Mouse (Mus musculus): Measurements from ENCODE around the gene Hivep3. TPM values are rescaled to one million over a fixed set of nuclear protein-coding genes. Genes with fewer than 3 reads are reported as not detected.

The Hivep3 gene
- total and polyA plus RNA-seq, 3 experiments: not detected

DNA sequence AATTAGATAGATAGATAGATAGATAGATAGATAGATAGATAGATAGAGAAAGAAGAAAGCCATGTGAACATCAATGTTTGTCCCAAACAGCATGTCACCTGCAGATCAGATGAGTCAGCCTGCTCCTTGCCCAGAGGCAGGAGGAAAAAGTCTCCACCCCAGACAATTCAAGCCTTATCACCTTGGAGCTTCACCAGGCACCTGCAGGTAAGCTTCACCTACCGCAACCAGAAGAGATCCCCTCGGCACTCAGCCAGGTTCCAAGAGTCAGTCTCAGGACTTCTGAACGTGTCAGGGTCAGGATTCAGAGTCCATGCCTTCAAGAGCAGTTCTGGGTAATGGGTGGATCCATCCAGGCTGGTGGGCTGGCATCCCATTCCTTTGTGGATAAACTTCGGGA, 445.5 kb downstream of the Hivep3 start:
- DNase-seq (ENCODE audit: low read depth, low spot score): no peak
- Histone ChIP-seq H3K79me2 (ENCODE audit: control insufficient read depth, insufficient read depth, low read length, poor library complexity) (no peaks in the 10 kb centered on the region), H3K36me3 (ENCODE audit: control insufficient read depth in 1 of 2, insufficient read depth in 2 of 2, low read length in 2 of 2) (no peaks in the 10 kb centered on the region), H3K27ac (ENCODE audit: control insufficient read depth, low read depth, low read length) (no peak overlapping the region), H3K4me1 (ENCODE audit: control insufficient read depth in 1 of 2, insufficient read depth in 2 of 2, low read length in 2 of 2) (no peaks in the 10 kb centered on the region), H3K27me3 (ENCODE audit: control insufficient read depth in 1 of 2, insufficient read depth in 2 of 2, low read length in 2 of 2) (no peaks in the 10 kb centered on the region), H3K9ac (ENCODE audit: control insufficient read depth, low read depth, low read length, poor library complexity, severe bottlenecking) (no peak overlapping the region), H3K9me3 (replicated peaks; ENCODE audit: insufficient read depth, low read length) (no peaks in the 10 kb centered on the region), H3K4me3 (ENCODE audit: control insufficient read depth in 1 of 2, insufficient read depth in 1 of 2, low read depth in 2 of 2, low read length in 2 of 2) (no peak overlapping the region)
- TF ChIP-seq UBTF (IDR thresholded peaks at IDR 0.05; ENCODE audit: borderline replicate concordance, insufficient read depth, low read depth, low read length) (no peak), ZMIZ1 (IDR thresholded peaks at IDR 0.05; ENCODE audit: low read depth, low read length) (no peak), MYB (IDR thresholded peaks at IDR 0.05; ENCODE audit: low read depth, low read length) (no peak), SMC3 (IDR thresholded peaks at IDR 0.05; ENCODE audit: low read depth, low read length) (no peak), RCOR1 (IDR thresholded peaks at IDR 0.05; ENCODE audit: low read depth, low read length) (no peak), E2F4 (IDR thresholded peaks at IDR 0.05; ENCODE audit: borderline replicate concordance, low read depth, low read length) (no peak), GABPA (IDR thresholded peaks at IDR 0.05; ENCODE audit: low read depth, low read length) (no peak), NRF1 (IDR thresholded peaks at IDR 0.05; ENCODE audit: insufficient read depth, low read depth, low read length, poor library complexity, severe bottlenecking) (no peak), GATA1 (IDR thresholded peaks at IDR 0.05; ENCODE audit: low read depth, low read length) (no peak), TCF12 (IDR thresholded peaks at IDR 0.05; ENCODE audit: low read depth, low read length) (no peak), POLR2AphosphoS2 (IDR thresholded peaks at IDR 0.05; ENCODE audit: low read length) (no peak), POLR2A (IDR thresholded peaks at IDR 0.05; ENCODE audit: control insufficient read depth in 1 of 2, insufficient read depth in 1 of 2, low read depth in 1 of 2, low read length in 2 of 2, poor library complexity in 1 of 2) (no peak), ZKSCAN1 (IDR thresholded peaks at IDR 0.05; ENCODE audit: low read depth, low read length) (no peak), MYC (IDR thresholded peaks at IDR 0.05; ENCODE audit: low read depth, low read length) (no peak), BHLHE40 (IDR thresholded peaks at IDR 0.05; ENCODE audit: borderline replicate concordance, low read depth, low read length) (no peak)

DNA sequence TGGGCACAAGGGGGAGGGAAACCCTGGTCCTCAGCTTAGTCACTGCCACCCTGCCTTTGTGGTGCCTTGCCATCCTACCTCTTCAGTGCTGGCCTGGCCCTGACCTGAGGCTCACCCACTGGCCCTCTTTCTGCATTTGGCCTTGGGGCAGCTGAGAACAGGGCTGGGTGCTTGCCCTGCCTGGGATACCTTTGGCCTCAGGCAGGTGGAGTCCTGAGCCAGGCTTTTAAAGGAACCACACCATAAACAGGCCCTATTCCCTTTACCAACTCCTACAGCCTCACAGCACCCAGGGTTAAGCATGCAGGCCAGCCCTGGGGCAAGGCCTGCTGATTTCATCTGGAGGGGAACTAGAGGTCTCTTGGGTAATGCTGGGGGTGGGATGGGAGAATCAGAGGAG, 447.0 kb downstream of the Hivep3 start:
- Histone ChIP-seq H3K27me3 (ENCODE audit: control insufficient read depth in 1 of 2, insufficient read depth in 2 of 2, low read length in 2 of 2) (no peaks in the 10 kb centered on the region), H3K4me1 (ENCODE audit: control insufficient read depth in 1 of 2, insufficient read depth in 2 of 2, low read length in 2 of 2) (no peaks in the 10 kb centered on the region), H3K9me3 (replicated peaks; ENCODE audit: insufficient read depth, low read length) (no peaks in the 10 kb centered on the region), H3K9ac (ENCODE audit: control insufficient read depth, low read depth, low read length, poor library complexity, severe bottlenecking) (no peak overlapping the region), H3K27ac (ENCODE audit: control insufficient read depth, low read depth, low read length) (no peak overlapping the region), H3K36me3 (ENCODE audit: control insufficient read depth in 1 of 2, insufficient read depth in 2 of 2, low read length in 2 of 2) (no peaks in the 10 kb centered on the region), H3K4me3 (ENCODE audit: control insufficient read depth in 1 of 2, insufficient read depth in 1 of 2, low read depth in 2 of 2, low read length in 2 of 2) (no peak overlapping the region), H3K79me2 (ENCODE audit: control insufficient read depth, insufficient read depth, low read length, poor library complexity) (no peaks in the 10 kb centered on the region)
- DNase-seq (ENCODE audit: low read depth, low spot score): no peak
- TF ChIP-seq CHD1 (IDR thresholded peaks at IDR 0.05; ENCODE audit: low read depth, low read length) (no peak), GATA1 (IDR thresholded peaks at IDR 0.05; ENCODE audit: low read depth, low read length) (no peak), KAT2A (conservative IDR thresholded peaks at IDR 0.05; ENCODE audit: low read depth, low read length) (no peak), SIN3A (IDR thresholded peaks at IDR 0.05; ENCODE audit: low read length) (no peak), BHLHE40 (IDR thresholded peaks at IDR 0.05; ENCODE audit: borderline replicate concordance, low read depth, low read length) (no peak), HCFC1 (IDR thresholded peaks at IDR 0.05; ENCODE audit: low read depth, low read length) (no peak), RCOR1 (IDR thresholded peaks at IDR 0.05; ENCODE audit: low read depth, low read length) (no peak), CTCF (IDR thresholded peaks at IDR 0.05 in 2 of 3, conservative IDR thresholded peaks at IDR 0.05 in 1 of 3; ENCODE audit: control insufficient read depth in 1 of 3, insufficient read depth in 1 of 3, low read depth in 2 of 3, low read length in 3 of 3, poor library complexity in 1 of 3, severe bottlenecking in 1 of 3) (no peak), CHD2 (IDR thresholded peaks at IDR 0.05; ENCODE audit: low read length) (no peak), RAD21 (IDR thresholded peaks at IDR 0.05; ENCODE audit: low read depth, low read length) (no peak), MYC (IDR thresholded peaks at IDR 0.05; ENCODE audit: low read depth, low read length) (no peak), ETS1 (IDR thresholded peaks at IDR 0.05; ENCODE audit: low read depth, low read length) (no peak), MAFK (IDR thresholded peaks at IDR 0.05; ENCODE audit: borderline replicate concordance, low read depth, low read length) (no peak), MXI1 (IDR thresholded peaks at IDR 0.05; ENCODE audit: low read depth, low read length) (no peak), UBTF (IDR thresholded peaks at IDR 0.05; ENCODE audit: borderline replicate concordance, insufficient read depth, low read depth, low read length) (no peak), MEF2A (IDR thresholded peaks at IDR 0.05; ENCODE audit: extremely low read depth, insufficient replicate concordance, low read depth, low read length, poor library complexity, severe bottlenecking) (no peak)

Measured in MEL (cell line).